Mouse (Mus musculus): Measurements from ENCODE around the gene Mybbp1a.

The Mybbp1a gene

GRCm38 (mm10) chr11:72440965-72441664 lies at the start of gene Mybbp1a:
Gene Mybbp1a, plus strand, starts transcription at chr11:72441355.
- peak; percentile 86 for DNase-seq (ENCODE audit: extremely low read depth, low read depth)

- no peak for DNase-seq (ENCODE audit: extremely low read depth, low read depth)
Measured at GRCm38 (mm10) chr11:72393243-72393642, 47.9 kb upstream of the Mybbp1a start.

GRCm38 (mm10) chr11:72393669-72394068 lies 47.5 kb upstream of the Mybbp1a start:
- DNase-seq (ENCODE audit: extremely low read depth, low read depth), result no peak

GRCm38 (mm10) chr11:72394694-72395093 lies 46.5 kb upstream of the Mybbp1a start:
- no peak for DNase-seq (ENCODE audit: extremely low read depth, low read depth)

- no peak for DNase-seq (ENCODE audit: extremely low read depth, low read depth)
Measured at GRCm38 (mm10) chr11:72395652-72396051, 45.5 kb upstream of the Mybbp1a start.

GRCm38 (mm10) chr11:72396621-72397020 lies 44.5 kb upstream of the Mybbp1a start:
- no peak for DNase-seq (ENCODE audit: extremely low read depth, low read depth)

- DNase-seq (ENCODE audit: extremely low read depth, low read depth), result no peak
Measured at GRCm38 (mm10) chr11:72397072-72397471, 44.1 kb upstream of the Mybbp1a start.

- DNase-seq (ENCODE audit: extremely low read depth, low read depth), result no peak
Measured at GRCm38 (mm10) chr11:72397811-72398525, 43.2 kb upstream of the Mybbp1a start.

GRCm38 (mm10) chr11:72401068-72401467 lies 40.1 kb upstream of the Mybbp1a start:
- DNase-seq (ENCODE audit: extremely low read depth, low read depth), result no peak

GRCm38 (mm10) chr11:72402017-72402416 lies 39.1 kb upstream of the Mybbp1a start:
- DNase-seq (ENCODE audit: extremely low read depth, low read depth), result no peak

GRCm38 (mm10) chr11:72402969-72403368 lies 38.2 kb upstream of the Mybbp1a start:
- DNase-seq (ENCODE audit: extremely low read depth, low read depth), result no peak

- no peak for DNase-seq (ENCODE audit: extremely low read depth, low read depth)
Measured at GRCm38 (mm10) chr11:72405532-72405931, 35.6 kb upstream of the Mybbp1a start.

GRCm38 (mm10) chr11:72406079-72406675 lies 35.0 kb upstream of the Mybbp1a start:
- DNase-seq (ENCODE audit: extremely low read depth, low read depth), result no peak

GRCm38 (mm10) chr11:72407081-72407480 lies 34.1 kb upstream of the Mybbp1a start:
- DNase-seq (ENCODE audit: extremely low read depth, low read depth), result no peak

GRCm38 (mm10) chr11:72407574-72407973 lies 33.6 kb upstream of the Mybbp1a start:
- DNase-seq (ENCODE audit: extremely low read depth, low read depth), result no peak

GRCm38 (mm10) chr11:72408451-72409170 lies 32.5 kb upstream of the Mybbp1a start:
- no peak for DNase-seq (ENCODE audit: extremely low read depth, low read depth)

GRCm38 (mm10) chr11:72409649-72410385 lies 31.3 kb upstream of the Mybbp1a start:
- DNase-seq (ENCODE audit: extremely low read depth, low read depth), result no peak

GRCm38 (mm10) chr11:72410521-72411092 lies 30.5 kb upstream of the Mybbp1a start:
- DNase-seq (ENCODE audit: extremely low read depth, low read depth), result no peak

GRCm38 (mm10) chr11:72411093-72411921 lies 29.8 kb upstream of the Mybbp1a start, which contains the start of gene Smtnl2:
Gene Smtnl2, minus strand, starts transcription at chr11:72411713.
- no peak for DNase-seq (ENCODE audit: extremely low read depth, low read depth)

- DNase-seq (ENCODE audit: extremely low read depth, low read depth), result no peak
Measured at GRCm38 (mm10) chr11:72411945-72412344, 29.2 kb upstream of the Mybbp1a start.
